Mouse (Mus musculus) adrenal gland, postnatal 14 days (tissue): ENCODE results near the gene Mob3c. TPM values are rescaled to one million over a fixed set of nuclear protein-coding genes. Genes with fewer than 3 reads are reported as not detected.

Experiments
- DNase-seq: peaks from one replicate; pipeline ENCODE4 v3.0.0; 2021; ENCODE audit warnings: mixed read lengths
- total RNA-seq: library from RNA; stranded (reverse); gene quantifications from 2 replicates; pipeline ENCODE4 v1.2.3, GENCODE M21; 2021

Mob3c gene
- total RNA-seq, 1 experiment from 2014 or later: 12.4 TPM

DNA sequence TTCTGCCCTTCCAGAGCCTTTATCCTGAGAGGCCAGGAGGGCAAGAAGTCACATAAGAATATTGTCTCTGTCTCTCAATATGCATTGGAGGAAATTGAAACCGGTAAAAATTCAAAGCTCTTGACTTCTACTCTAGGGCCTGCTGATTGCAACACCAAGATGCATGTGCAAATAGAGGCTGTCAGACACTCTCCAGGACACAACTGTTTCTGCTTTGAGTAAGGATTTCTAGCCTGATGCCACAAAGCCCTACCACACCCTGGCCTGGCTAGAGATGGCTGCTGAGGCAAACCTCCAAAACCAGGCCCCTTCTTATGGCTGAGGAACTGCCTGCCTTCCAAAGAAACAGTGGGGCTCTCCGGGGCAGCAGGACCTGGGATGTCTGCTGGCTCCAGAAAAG lies 7.7 kb downstream of the Mob3c start:
- no peak for DNase-seq

- no peak for DNase-seq
Measured at GRCm38 (mm10) chr4:115838196-115838595, 10.3 kb downstream of the Mob3c start.

GRCm38 (mm10) chr4:115838696-115839641 lies 11.1 kb downstream of the Mob3c start, which contains the start of gene Mknk1:
Gene Mknk1, plus strand, starts transcription at chr4:115839198.
- peak; percentile 97 for DNase-seq

GRCm38 (mm10) chr4:115839956-115840355 lies 12.1 kb downstream of the Mob3c start:
- peak; percentile 53 for DNase-seq

DNA sequence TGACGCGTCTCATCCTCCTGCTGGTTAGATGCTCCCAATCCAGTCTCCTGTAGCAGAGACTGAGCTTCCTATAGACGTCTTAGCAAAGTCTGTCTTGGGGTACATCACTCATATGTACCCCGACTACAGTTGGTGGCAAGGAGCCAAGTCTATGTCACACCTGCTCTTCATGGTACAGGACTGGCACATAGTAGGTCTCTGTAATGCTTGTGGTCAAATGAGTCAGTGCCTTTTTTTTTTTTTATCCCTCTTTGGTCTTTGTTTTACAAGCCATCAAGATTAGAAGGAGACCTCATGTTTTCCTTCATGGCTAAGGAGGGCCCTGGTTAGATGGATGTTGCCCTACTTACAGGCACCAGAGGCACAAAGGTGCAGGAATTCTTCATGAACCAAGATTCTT lies 12.9 kb downstream of the Mob3c start:
- DNase-seq: no peak

- DNase-seq: peak; percentile 21
Measured at GRCm38 (mm10) chr4:115846656-115847055, 18.8 kb downstream of the Mob3c start.

DNA sequence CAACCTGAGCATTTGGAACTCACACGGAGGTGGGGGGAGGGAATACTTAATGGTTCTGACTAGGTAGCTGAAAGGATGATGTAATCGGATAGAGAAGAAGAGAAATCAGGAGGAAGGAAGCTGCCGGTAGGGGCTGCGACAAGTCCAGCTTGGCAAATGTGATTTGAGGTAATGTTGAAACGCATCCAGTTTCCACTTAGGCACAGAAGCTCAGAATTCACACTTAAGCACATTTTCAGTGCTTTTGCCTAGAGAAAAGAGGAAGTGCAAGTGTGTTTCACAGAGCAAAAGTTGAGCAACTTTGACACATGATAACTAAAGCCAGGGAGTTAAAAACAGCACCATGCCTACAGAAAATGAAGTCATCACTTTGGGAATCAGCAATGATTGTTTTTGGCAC lies 19.5 kb downstream of the Mob3c start:
- no peak for DNase-seq

DNA sequence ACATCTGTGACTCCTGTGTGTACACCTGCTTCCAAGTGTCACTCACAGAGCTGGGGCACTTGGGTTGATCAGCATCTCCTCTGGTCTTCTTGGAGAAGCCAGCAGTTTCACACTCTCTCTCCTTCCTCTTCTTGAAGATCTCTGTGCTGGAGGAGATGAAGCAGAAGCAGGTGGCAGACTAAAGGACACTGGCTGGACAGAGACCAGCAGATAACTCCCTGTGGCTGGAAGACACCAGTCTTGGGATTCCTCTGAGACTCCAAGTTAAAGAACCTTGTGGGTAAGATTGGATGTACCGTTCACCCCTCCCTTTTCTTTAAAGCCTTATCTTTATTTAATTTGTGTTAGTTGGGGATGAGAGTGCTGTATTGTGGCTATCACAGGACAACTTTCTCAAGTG lies 20.2 kb downstream of the Mob3c start:
- DNase-seq: no peak

GRCm38 (mm10) chr4:115848990-115849677 lies 21.2 kb downstream of the Mob3c start:
- DNase-seq: no peak

DNA sequence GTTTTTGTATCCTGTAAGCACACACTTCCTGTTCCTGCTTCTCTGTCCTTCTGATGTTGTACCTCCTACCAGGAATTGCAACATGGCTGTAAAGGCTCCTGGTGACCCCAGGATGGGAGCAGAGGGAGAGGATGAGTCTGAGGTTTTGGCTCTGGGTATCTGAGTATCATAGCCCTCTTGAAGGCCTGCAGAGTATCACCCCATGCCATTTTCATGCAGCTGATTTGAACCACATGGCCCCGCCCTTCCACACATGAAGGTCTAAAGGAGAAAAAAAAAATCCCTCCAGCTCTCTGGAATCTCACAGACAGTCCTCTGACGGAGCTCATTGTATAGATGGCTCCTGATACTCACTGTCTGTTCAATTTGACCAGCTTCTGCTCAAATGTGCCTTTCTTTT lies 22.2 kb downstream of the Mob3c start:
- no peak for DNase-seq

- DNase-seq: no peak
Measured at GRCm38 (mm10) chr4:115850631-115851030, 22.7 kb downstream of the Mob3c start.

GRCm38 (mm10) chr4:115851569-115851968 lies 23.7 kb downstream of the Mob3c start:
- no peak for DNase-seq

GRCm38 (mm10) chr4:115855100-115855499 lies 27.2 kb downstream of the Mob3c start:
- DNase-seq: no peak

- DNase-seq: no peak
Measured at GRCm38 (mm10) chr4:115855609-115856008, 27.7 kb downstream of the Mob3c start.

DNA sequence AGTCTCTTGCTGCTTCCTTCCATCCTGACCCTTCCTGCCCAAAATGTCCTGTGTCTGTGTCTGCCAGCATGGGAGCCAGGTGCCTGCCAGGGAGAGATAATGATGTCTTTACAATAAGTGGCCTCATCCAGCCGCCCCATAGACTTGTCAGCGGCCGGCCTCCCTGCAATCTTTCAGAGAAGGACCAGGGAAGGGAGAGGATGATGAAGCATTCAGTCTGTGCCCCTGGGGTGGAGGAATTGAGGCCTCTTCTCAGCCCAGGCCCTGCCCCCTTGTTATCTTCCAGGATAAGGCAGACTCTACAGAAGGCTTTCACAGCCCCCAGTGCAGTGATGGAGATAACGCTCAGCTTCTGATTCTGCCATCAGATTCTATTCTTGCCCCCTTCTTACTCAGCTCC lies 28.4 kb downstream of the Mob3c start:
- no peak for DNase-seq

- DNase-seq: no peak
Measured at GRCm38 (mm10) chr4:115857293-115857883, 29.5 kb downstream of the Mob3c start.

DNA sequence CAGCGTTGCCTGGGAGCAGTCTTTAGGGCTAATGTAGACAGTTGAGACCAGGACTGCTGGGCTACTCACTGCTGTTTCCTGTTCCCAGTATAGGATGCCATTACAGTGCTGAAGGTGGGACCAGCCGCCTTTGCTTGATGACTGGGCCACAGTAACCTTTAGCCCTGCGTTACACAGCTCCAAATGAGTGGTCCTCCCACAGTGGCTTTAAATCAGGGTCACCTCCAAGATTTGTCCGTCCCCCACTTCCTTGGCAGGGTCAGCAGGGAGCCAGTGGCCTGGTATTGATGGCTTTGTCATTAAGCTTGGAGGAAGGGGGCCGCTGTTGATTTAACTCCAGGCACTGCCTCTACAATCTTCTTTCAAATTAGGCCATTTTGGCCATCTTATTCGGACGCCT lies 35.5 kb downstream of the Mob3c start:
- DNase-seq: no peak

- DNase-seq: no peak
Measured at GRCm38 (mm10) chr4:115863880-115864279, 36.0 kb downstream of the Mob3c start.

DNA sequence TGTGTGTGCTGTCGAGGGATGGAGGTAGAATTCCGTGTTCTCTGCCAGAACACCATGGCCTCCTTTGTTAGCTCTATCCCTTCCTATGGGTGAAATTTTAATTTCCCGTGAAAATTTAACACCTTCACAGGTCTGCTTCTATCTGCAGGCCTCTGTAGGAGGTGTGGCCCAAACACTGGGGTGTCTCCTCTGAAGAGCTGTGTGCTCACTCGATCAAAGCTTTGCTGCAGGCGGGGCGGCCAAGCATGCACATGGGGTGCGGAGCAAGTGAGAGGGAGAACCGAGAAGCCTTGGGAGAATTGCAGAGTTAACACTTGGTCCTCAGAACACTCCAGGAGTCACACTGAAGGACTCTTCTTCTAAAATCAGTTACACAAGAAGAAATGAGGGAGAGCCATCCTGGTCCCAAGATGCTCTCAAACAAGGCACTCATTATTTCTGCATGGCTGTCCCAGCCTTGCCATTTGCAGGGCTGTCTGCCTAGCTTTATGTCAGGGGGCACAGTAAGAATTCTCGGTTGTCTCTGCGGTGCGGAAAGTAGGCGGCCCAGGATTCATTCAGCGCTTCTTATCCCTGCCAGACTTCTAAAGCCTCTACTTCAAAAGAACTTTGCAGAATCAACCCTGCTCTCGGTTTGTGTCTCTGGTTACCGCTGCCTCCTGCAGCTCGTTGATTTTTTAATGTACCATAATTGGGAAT lies 41.8 kb downstream of the Mob3c start:
- no peak for DNase-seq

- DNase-seq: no peak
Measured at GRCm38 (mm10) chr4:115873231-115873630, 45.3 kb downstream of the Mob3c start.

- DNase-seq: no peak
Measured at GRCm38 (mm10) chr4:115878216-115878678, 50.4 kb downstream of the Mob3c start.

- DNase-seq: no peak
Measured at GRCm38 (mm10) chr4:115878828-115879227, 50.9 kb downstream of the Mob3c start.
